Mouse (Mus musculus) spleen, postnatal 4 days (tissue): Measurements from ENCODE around the gene Sart3.
"Not testable (repeated sequence)": the region's sequence is repeated elsewhere in the genome, so short reads cannot be mapped to it uniquely, and the experiment has no call there.

Experiments
- DNase-seq, 2 experiments: peaks; one replicate each; pipeline ENCODE4 v3.0.0; 2022; ENCODE audit warnings: low spot score in 2 of 2

The Sart3 gene

DNA sequence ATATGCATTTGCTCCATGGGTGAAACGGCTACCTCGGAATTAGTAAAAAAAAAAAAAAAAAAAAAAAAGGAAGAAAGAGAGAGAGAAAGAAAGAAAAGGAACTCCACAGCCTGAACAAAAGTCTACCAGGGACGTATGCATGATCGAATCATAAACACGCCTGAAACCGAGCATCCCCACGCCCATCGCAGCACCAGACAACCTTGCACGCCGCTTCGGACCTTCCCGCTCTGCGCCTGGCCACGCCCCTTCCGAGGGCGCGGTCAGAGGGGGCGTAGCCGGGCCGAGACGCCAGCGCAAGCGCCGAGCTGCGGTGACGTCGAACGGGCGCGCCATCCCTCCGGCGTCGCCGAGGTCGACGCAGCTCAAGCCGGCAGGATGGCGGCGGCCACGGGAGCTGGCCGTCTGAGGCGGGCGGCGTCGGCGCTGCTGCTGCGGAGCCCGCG lies at the start of gene Sart3, which contains the start of gene Iscu:
Gene Sart3 (minus strand): TSS at position 61 of the 446 bp plus-strand sequence.
Gene Iscu (plus strand): TSS at position 299 of the 446 bp plus-strand sequence.
- DNase-seq: peak; percentile 96 to 97

GRCm38 (mm10) chr5:113818572-113818971 lies 46.3 kb upstream of the Sart3 start:
- no peak for DNase-seq

DNA sequence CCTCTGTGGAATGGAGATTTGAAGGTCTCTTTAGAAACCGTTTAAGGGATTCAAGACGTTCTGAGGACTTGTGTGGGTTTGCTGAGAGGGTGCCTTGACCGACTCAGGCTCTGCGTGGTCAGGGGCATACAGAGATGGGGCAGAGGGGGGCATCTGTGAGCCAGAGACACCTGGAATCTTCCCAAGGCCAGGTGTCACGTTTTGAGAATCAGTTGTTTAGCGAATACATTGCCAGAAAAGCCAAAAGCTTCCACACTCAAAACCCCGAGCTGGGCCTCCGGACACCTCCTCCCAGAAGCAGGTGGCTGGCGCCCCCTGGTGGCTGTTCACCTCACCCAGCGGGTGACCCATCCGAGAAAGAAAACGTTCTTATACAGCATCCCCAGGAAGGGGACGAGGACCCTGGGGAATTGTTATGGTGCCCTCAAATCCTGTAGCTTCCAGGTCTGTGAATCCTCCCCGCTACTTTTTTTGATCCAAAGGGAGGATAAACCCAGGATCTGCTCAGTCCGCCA lies 43.4 kb upstream of the Sart3 start:
- peak; percentile 77 to 95 for DNase-seq

GRCm38 (mm10) chr5:113815041-113815389 lies 42.7 kb upstream of the Sart3 start:
- DNase-seq: no peak

DNA sequence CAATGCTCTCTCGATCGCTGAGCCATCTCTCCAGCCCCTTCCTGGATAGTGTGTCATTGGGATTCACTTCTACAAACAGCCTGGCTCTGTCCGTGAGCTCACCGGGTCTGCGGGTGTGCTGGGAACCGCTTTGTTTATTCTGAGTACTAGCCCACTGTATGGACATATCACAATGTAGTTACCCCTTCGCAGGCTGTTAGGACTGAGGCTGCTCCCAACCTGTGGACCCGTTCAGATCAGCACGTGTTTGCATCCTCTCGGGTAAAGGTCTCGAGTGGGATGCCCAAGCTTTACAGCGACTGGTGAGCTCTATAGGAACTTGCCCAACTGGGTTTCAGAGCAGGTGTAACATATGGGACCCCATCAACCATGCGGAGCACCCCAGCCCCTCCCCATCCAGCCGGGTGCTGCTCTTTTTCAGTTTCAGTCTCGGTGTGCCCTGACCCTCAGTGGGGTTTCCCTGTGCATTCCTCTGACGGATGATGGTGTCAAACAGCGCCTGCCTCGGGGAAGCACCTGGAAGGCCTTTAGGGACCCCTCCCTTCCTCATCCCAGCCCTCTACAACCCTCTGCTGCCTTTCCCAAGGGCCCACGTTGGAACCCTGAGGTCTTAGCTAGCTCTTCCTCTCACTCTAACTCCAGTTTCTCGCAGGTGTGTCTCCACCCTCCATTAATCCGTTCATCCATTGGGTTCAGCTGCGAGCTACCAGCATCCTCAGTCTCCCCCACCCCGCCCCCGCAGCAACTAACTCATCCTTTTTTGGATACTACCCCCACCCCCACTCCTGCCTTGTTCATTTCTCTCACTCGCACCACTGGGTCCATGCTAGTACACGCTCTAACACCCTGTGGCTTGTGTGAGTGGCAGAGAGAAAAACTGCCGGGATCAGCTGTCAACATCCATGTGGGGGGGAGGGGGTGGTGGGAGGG lies 42.1 kb upstream of the Sart3 start:
- DNase-seq: no peak

DNA sequence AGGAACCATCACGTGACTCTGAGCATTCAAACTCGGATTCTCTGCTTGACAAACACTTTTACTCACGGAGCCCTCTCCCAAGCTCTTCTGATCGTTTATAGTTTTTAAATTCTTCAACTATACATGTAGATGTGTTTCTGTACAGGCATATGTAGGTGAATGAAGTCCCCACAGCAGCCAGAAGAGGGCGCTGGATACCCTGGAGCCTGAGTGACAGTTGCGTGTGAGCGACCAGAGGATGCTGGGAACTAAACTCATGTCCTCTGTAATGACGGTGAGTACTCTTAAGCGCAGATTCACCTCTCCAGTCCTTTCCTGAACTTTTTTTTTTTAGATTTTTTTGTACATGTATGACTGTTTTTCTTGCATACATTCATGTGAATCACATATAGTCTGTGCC lies 41.3 kb upstream of the Sart3 start:
- DNase-seq: peak in 1 of 2 experiments; percentile 53

DNA sequence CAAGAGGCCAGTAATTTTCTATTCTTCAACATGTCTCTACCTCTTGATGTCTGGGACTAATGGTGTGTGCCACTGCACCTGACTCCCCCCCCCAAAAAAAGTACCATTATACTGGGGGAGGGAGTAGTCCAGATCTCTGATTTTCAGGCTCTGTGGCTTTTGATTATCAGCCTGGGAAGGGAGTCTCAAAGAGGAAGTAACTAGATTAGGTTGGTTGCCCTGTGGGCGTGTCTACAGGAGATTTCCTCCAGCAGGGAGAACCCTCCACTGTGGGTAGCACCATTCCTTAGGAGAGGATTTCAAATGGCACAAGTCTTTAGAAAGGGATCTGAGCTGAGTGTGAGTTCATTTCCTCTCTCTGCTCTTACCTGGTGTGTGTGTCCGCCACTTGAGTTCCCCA lies 40.3 kb upstream of the Sart3 start:
- no peak for DNase-seq

DNA sequence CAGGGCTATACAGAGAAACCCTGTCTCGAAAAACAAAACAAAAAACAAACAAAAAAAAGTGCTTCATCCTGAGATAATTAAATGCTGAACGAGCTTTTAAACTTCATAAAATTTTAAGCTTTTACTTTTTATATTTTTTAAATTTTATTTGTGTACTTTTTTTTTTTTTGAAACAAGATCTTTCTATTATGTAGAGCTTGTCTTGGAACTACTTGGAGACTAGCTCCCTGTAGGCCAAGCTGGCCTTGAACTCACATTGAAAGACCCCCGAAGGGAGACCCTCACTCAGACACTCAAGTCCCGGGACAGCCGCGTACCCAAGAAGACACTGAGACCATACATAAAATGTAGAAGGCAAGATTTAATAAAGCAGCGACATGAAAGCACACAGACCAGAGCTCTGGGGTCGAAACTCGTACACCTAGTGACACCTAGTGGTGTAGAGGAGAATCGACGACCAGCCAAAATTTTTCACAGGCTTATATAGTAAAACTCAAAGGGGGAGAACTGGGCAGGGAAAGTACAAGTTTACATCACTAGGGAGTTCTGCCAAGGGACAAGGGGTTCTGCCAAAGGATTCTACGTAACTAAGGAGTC lies 39.6 kb upstream of the Sart3 start:
- not testable (repeated sequence) for DNase-seq

- no peak for DNase-seq
Observed at GRCm38 (mm10) chr5:113810111-113810510, 37.8 kb upstream of the Sart3 start.

- DNase-seq: no peak
Observed at GRCm38 (mm10) chr5:113808177-113808576, 35.9 kb upstream of the Sart3 start.

DNA sequence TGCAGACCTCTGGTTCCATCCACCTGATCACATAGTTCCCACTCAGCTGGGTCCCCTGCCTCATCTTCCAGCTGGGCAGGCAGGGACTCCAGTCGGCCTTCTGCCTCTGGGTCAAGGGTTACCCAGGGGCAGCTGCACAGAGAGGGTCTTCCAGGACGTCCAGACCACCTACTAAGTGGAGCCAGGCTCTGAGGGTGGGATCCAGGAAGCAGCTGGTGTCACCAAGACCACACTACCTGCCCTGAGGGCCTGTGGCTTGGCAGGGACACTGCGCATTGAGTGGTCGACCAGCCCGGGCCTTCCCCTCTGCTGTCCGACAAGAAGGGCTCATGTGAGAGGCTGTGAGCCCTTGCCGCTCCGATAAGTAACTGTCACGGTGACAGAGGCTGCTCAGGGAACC lies 35.4 kb upstream of the Sart3 start:
- no peak for DNase-seq

- no peak for DNase-seq
Observed at GRCm38 (mm10) chr5:113806414-113806813, 34.1 kb upstream of the Sart3 start.

GRCm38 (mm10) chr5:113805301-113805700 lies 33.0 kb upstream of the Sart3 start:
- DNase-seq: no peak

GRCm38 (mm10) chr5:113804395-113804966 lies 32.2 kb upstream of the Sart3 start:
- no peak for DNase-seq

DNA sequence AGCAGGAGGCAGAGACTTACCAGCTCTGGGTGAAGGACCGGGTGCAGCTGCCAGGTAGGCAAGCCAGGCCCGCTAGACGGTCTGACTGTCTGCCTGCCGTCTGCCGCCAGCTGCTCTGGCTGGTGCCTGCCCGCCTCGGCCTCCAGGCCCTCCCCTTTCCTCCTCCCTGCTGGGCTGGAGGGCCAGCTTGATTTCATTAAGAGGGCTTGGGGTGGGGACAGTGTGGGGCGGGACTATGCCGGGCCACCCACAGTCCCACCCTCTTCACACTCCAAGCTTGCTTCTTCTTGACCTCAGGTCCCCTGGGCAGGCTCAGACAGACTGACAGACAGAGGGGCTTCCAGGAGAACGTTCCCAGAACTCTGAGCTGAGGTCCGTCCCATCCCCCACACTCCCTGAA lies 28.0 kb upstream of the Sart3 start, which contains the start of gene Tmem119:
Gene Tmem119 (minus strand): TSS at position 237 of the 400 bp plus-strand sequence.
- no peak for DNase-seq

- no peak for DNase-seq
Observed at GRCm38 (mm10) chr5:113799691-113800090, 27.4 kb upstream of the Sart3 start.

DNA sequence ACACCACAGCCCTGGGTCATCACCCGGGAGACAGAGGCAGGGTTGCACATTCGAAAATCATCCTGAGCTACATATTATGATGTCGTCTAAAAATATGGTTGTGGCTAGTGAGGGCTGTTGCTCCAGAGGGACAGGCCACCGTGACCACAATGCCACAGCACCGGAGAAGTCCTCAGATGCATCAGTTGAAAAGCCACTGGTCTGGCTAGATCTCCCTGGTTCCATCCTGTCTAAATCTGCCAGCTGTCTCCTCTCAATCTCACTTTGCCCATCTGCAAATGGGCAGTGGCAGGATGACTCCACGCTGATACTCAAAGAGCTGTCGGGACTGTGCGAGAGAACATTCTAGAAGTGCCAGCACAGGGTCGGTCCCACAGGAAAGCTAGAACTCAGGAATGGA lies 26.2 kb upstream of the Sart3 start:
- DNase-seq: no peak

- DNase-seq: no peak
Observed at GRCm38 (mm10) chr5:113797149-113797882, 25.0 kb upstream of the Sart3 start.

- DNase-seq: no peak
Observed at GRCm38 (mm10) chr5:113796401-113797148, 24.3 kb upstream of the Sart3 start.

DNA sequence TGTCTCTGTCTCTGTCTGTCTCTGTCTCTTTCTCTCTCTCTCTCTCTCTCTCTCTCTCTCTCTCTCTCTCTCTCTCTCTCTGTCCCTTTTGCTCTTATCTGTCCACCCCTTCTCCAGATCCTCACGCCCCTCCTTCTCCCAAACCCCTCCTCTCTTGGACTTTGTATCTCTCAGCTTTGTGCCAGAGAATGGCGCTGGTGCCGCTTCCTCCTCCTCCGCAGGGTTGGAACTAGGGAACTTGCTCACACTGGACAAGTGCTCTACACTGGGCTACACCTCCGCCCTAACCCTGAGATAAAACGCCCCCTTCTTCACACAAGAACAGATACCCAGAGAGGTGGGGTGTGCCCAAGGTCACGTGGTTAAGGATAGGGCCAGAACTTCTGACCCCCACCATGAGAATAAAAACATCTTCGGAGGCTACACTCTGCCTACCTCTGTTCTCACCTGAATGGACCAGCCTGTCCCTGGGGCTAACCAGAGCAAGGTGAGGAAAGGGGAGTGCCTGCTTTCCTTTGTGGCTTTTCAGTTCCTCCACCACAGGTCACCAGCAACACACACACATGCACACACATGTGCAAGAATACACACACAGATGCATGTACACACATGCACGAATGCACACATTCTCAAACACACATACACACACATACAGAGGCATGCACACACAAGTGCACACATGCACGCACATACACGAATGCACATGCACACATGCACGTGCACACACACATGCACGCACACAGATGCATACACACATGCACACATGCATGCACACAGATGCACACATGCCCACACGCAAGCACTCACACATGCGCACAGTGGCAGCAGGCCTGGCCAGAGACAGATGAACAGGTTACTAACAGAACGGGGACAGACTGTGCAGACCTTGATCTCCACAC lies 19.1 kb upstream of the Sart3 start:
- no peak for DNase-seq
